Mouse (Mus musculus): ENCODE measurements at regions not wholly inside any gene's neighbourhood (a gene's known extent, or its start where the extent isn't known, plus 50 kb on each side); places are given as distances from the start of the nearest gene placed in this dataset.

DNA sequence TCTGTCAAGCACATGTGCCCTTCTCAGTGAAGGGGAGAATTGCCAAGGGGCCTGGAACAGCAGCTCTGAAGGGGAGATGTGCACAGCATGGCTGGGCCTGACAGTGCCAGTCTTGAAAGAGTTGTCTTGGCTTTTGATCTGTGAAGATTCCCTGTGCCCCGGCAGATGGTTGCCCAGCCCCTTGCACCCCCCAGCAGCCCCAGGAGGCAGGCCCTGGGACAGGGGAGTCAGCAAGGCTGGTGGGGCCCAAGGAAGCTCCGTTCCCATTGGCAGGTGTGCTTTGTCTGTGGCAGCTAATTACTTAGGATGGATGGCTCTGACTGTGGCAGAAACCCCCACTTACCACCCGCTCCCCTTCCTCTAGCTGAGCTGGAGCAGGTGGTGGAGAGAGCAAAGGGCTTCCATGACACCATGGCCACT is 58.6 kb downstream of the Tspan17 start:
- DNase-seq = no peak

DNA sequence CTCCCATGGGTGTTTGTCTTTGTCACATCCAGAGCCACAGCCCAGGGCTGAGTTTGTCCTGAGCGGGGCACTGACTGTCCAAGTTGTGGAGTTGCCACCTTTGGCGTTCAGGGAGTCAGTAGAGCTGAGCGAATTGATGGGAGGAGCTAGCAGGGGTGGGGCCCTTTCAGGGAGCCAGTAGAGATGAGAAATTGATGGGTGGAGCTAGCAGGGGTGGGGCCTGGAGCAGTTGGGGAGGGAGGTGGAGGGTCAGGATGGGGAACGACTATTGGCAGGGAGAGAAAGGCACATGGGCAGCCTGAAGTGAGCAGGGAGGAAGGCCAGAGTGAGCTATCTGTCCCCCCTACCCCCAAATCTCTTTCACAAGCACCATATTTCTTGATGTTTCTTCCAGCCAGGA is 62.0 kb downstream of the Tspan17 start:
- no peak for DNase-seq

DNA sequence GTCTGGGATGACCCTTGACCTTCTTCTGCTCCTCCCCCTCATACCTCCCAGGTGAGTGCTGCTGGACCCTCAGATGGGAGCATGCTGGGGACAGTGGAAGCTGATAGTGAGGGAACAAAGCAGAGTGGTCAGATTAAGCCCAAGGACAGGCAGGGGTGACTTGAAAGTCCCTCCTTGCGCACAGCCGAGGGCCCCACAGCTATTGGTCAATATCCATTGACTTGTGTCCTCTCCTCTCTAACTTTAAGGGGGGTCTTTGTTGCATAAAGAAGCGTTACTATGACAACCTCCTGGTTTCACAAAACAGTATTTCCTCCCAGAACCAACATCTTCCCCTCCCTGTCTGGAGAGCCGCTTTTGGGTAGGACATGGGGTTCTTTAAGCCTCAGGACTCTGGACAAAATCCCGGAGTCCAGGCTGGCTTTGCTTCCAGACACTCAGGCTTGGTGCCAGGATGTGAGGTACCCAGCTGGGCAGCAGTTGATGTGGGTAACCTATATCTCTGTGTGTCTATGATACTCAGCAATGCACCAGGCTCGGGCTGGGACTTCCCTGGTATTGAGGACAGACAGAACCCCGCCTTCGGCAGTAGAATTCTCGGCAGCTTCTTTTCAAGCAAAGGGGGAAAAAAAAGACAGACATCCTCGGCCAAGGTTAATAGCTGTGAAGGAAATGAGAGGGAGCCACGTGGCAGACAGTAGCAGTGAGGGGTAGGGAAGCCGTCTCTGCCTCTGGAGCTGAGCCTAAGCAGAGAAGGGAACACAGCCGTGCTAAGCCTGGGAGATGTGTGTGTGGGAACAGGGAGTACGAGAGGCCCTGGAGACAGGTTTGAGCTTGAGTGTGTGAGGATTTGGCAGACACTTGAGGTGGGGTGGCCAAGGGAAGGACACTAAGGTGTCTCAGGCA is 66.4 kb downstream of the Tspan17 start:
- peak; percentile 42 to 43 for DNase-seq

GRCm38 (mm10) chr13:54862931-54863330 is 73.8 kb downstream of the Tspan17 start:
- peak in 1 of 2 experiments; percentile 25 for DNase-seq

DNA sequence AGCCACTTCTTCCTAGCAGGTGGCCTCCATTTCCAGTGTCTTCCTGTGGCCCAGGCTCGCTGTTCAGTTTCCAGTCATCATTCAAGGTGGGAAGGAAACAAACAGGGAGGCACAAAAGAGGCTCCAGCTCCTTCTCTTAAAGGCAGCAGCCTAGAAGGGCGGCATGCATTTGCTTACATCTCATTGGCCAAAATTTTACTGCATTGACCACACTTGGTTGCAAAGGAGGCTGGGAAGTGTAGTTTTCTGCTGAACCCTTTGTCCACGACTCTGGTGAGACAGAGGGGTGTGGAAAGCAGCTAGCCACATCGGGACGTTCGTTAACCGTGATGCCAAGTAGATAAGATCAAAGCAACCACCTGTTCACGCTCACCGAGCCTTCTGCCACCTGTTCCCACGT is 74.9 kb downstream of the Tspan17 start:
- no peak for DNase-seq

GRCm38 (mm10) chr13:54872004-54872403 is 77.2 kb upstream of the Unc5a start:
- no peak for DNase-seq

GRCm38 (mm10) chr13:54873882-54874281 is 75.3 kb upstream of the Unc5a start:
- no peak for DNase-seq

- no peak for DNase-seq
Observed at GRCm38 (mm10) chr13:54874291-54875200, 74.7 kb upstream of the Unc5a start.

GRCm38 (mm10) chr13:54876556-54876955 is 72.7 kb upstream of the Unc5a start:
- no peak for DNase-seq

GRCm38 (mm10) chr13:54877656-54878055 is 71.6 kb upstream of the Unc5a start:
- no peak for DNase-seq

DNA sequence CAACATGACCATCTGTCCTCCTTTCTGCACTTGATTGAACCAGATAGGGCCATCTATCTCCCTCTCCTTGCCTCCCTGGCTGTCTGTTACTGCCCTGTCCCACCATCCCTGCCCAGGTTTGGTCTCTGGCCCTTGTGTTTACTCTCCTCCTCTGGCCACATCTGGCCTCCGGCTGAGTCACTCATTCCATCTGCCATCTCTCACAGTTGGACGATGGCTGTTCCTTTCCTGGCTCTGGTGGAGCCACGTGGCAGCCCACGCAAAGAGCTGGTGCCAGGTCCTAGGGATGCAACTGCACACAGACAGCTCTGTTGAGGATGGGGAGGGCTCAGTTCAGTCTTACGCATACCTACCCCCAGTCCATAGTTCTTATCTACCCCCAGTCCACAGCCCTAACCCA is 69.9 kb upstream of the Unc5a start:
- DNase-seq = peak in 1 of 2 experiments; percentile 31

- DNase-seq = no peak
Observed at GRCm38 (mm10) chr13:54880204-54880603, 69.0 kb upstream of the Unc5a start.

DNA sequence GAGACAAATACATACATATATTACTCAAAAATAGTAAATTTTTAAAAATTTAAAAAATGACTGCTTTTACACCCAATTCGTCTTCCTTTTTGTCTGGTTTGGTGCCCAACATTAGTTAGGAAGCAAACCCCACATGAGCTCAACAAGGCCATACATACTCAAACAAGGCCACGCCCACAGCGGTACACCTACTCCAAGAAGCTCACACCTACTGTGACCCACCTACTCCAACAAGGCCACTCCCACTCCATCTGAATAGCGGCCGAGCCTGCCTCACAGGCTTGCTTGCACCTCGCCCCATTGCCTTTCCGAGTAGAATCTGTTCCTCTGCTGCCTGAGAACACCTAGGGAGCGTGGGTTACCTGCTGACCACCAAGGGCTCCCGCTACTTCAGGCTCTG is 66.4 kb upstream of the Unc5a start:
- no peak for DNase-seq

DNA sequence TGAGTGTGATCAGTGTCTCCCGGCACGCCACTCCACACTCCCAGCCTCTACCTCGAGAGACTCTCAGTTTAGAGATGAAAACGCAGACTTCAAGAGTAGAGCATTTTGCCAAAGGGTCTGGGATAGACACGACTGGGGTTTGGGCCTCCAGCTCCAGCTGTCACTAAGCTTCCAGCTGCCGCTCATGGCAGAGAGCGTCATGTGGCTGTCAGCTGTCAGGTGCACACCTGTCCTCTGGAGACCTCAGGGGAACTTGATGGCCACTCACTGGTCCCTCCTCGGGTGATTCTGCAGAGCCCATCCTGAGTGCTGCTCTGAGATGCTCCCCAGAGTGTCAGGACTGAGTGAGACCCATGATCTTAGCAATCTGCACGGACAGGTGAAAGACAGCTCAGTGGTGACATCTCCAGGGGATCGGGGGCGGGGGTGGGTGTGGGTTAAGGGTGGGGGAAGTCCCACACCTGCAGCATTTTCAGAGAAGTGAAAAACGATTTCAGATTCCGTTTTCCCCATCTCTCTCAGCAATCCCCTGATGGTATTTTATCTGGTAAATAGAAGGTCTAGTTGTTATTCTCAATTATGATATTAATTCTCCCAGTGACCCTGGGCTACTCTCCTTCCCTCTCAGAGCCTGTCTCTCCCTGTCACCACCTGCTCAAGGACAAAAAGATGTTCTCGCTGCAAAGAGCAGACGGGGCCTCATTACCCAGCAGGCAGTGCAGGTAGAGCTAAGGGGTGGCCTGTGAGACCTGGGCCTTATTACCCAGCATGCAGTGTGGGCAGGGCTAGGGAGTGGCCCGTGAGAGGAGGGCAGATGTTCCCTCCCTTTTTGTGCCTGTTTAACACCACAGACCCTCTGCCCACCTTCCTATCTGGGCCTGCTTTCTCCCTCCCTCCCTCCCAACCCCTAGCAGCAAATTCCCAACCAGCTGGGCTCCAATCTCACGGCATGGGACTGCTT is 65.2 kb upstream of the Unc5a start:
- DNase-seq = no peak

DNA sequence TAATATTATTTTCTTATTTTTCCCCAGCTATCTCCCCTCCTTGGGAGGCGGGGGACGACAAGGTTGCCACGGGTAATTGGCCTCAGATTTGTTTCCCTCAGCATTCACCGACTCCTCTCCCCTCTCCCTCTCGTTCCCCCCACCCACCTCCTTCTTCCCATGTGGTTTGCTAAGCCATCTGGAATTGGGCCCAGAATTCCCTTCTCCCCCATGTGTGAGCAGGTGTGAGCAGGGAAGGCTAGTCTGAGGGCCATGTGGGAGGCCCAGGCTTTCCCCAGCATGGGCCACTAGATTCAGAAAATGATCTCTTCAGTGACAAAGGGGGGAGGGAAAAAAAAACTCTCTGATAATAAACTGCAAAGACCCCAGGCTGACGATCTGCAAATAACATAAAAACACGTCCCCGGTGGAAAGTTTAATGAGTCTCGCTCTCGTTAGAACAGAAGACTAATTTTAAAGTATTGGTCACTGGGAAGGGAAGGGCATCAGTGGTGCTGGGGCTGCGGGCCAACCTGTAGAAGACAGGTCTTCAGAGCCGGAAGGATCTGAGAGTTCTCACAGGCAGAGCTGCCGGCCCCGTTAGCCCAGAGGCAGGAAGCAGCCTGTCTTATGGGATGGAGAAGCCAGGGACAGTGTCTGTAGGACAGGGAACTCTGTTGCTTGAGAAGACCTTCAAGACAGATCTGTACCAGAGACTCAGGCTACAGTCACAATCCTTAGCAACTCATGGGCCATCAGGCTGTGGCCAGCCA is 64.3 kb upstream of the Unc5a start:
- peak; percentile 27 to 47 for DNase-seq

GRCm38 (mm10) chr13:54887366-54887921 is 61.8 kb upstream of the Unc5a start:
- no peak for DNase-seq

DNA sequence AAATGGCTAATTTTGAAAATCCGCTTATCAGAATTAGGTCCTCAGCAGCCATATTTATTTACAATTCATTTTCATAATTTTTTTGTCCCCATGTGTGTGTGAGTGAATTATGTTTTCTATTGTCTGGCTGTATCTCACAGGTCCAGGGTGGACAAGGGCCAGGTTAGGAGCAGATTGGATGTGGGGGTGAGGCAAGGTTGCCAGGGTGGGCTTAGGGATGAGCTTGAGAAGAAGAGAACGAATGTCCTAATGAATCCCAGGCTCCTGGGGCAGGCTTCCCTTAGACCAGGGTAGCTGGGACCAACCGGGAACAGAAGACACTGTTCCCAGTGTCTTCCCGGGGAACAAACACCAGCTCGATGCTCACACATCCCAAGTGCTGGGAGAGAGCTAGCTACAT is 61.2 kb upstream of the Unc5a start:
- no peak for DNase-seq

DNA sequence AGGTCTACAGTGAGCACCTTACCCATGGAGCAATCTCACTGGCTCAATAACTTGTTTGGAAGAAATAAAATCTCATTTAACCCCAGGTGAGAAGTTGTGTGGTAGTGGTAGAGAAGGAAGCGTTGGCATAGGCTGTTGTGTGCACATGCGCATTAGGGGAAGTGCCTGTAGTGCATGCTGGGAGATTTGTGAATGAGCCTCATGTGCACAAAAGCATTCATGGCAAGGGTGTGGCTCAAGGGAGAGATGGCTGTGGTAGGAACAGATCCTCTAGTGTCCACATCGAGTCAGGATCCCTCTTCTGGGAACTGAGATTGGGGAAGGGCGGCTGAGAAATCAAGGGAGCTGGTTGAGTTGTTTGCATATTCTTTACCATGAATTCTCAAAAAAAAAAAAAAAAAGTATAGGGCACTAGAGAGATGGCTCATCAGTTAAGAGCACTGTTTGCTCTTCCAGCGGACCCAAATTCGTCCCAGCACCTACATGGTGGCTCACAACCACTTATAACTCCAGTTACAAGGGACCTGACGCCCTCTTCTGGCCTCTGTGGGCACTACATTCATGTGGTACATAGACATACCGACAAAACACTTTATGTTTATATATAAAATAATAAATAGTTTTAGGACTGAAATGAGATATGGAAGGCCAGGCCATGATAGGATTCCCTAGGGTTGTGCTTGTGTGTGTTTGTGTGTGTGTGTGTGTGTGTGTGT is 59.4 kb upstream of the Unc5a start:
- DNase-seq = no peak

DNA sequence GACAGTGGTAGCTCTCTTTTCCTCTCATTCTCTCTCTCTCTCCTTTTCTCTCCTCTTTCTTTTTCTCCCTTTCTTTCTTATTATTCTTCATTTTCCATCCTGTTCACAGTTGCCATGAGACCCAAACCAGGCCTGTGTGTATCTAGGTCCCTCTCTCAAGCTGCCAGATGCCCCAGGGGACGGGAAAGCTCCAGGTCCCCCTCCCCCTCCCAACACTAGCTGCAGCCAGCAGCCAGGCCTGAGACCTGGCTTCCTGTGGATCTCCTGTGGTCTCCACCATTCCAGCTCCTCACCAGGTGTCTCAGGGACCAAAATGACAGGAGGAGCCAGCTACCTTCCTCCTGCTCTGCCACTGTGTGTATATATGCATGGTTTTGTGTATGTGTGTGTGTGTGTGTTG is 56.6 kb upstream of the Unc5a start:
- no peak for DNase-seq

GRCm38 (mm10) chr13:54893651-54894050 is 55.6 kb upstream of the Unc5a start:
- no peak for DNase-seq

DNA sequence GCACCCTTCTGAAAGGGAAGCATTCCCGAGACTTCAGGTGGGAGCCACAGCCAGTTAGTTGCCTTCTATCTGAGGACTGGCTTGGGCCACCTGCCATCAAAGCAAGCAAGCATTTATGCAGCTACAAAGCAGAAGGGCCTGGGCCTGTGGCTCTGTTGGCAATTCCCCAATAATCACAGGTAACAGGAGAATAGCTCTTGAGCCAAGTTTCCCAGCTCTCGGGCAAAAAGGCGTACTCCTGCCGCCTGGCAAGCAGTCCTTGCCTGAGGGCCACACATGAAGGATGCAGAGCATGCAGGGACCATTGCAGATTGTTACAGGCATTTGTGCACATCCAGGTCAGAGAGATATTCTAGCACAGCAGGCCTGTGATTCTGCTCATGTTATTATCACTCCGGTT is 53.2 kb upstream of the Unc5a start:
- DNase-seq = peak; percentile 67 to 70
